Comparison of ENCODE assay signal across 18 mouse cellular contexts in the genomic region with DNA sequence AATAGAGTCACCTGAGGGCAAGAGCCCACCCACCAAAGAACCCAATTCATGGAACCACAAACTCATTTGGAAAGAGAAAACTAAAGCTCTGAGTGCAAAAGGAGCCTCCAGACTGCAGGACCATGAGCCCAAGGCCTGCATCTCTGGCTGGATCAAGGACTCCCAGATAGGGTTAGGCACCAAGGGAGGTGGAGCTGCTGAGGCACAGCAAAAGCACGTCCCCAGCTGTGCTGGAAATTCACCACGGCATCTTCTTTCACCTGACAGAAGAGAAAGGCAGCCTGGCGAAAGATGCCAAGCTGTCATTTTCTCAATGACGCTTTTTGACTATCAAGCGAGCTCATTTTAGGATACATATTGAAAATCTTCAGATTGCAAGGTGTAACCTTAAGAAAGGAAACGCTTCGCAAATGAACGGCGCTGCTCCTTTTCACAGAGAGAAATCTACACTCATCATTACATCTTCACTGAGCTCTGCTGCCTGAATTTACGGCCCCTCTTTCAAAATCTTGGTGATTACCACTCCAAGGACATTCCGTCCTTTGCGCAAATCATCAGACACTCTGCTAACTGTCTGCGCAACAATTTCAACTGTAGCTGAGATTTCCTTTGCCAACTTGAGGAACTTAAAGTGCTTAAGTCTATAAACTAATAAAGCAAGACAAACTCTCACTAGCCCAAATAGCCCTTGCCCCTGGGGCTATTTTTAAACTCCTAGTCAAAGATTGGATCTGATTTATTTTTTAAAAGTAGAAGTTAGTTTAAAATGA. TPM values are rescaled to one million over a fixed set of nuclear protein-coding genes. Genes with fewer than 3 reads are reported as not detected.
DNase-seq lines count a peak whose midpoint lies in the region; ATAC-seq lines count a peak whose summit lies in the region.
"Had no signal": no experiment of that assay in that cellular context is flagged by ENCODE, and none has a peak within 500 bp of the region (broad histone marks: within the 10 kb centered on the region; RNA-seq: fewer than 3 reads in every experiment).

No protein-coding gene starts in this region.

- no peaks in the 10 kb centered on the region for H3K36me3 ChIP-seq in hindbrain, embryonic 13.5 days
- no peaks in the 10 kb centered on the region for H3K36me3 ChIP-seq in hindbrain, embryonic 11.5 days (ENCODE audit: control insufficient read depth, insufficient read depth, low read length)
- H3K36me3 ChIP-seq: G1E; heart, embryonic 13.5 days; limb, embryonic 10.5 days; liver, embryonic 12.5 days had no signal

- 0 out of 2 replicates have a peak overlapping the region, but pooled peaks have one; percentile 8 for H3K27ac ChIP-seq in hindbrain, embryonic 13.5 days
- H3K27ac ChIP-seq in hindbrain, embryonic 11.5 days (ENCODE audit: low read depth, low read length), result no peak overlapping the region
- H3K27ac ChIP-seq: forebrain, embryonic 13.5 days; heart, embryonic 13.5 days; limb, embryonic 10.5 days; liver, embryonic 12.5 days had no signal

- no peaks in the 10 kb centered on the region for H3K27me3 ChIP-seq in hindbrain, embryonic 13.5 days
- no peaks in the 10 kb centered on the region for H3K27me3 ChIP-seq in hindbrain, embryonic 11.5 days (ENCODE audit: control insufficient read depth, insufficient read depth, low read length)
- H3K27me3 ChIP-seq: forebrain, embryonic 13.5 days; heart, embryonic 13.5 days had no signal

- 78% methylated on average over 13 of the region's 13 CpGs for WGBS in hindbrain, embryonic 13.5 days
- 80% methylated on average over 13 of the region's 13 CpGs for WGBS in hindbrain, embryonic 11.5 days

- no peak overlapping the region for H3K9ac ChIP-seq in hindbrain, embryonic 13.5 days
- no peak overlapping the region for H3K9ac ChIP-seq in hindbrain, embryonic 11.5 days (ENCODE audit: low read depth, low read length)
- H3K9ac ChIP-seq: forebrain, embryonic 13.5 days; heart, embryonic 13.5 days; liver, embryonic 12.5 days had no signal

- ATAC-seq in hindbrain, embryonic 13.5 days (ENCODE audit: low FRiP score), result no peak
- ATAC-seq in hindbrain, embryonic 11.5 days (ENCODE audit: low FRiP score), result no peak
- ATAC-seq: liver, embryonic 12.5 days had no signal

- peaks cover 51% of the 10 kb centered on the region for H3K4me1 ChIP-seq in hindbrain, embryonic 13.5 days (replicated peaks)
- H3K4me1 ChIP-seq in hindbrain, embryonic 11.5 days (replicated peaks; ENCODE audit: control insufficient read depth, insufficient read depth, low read length), result no peaks in the 10 kb centered on the region

- no peaks in the 10 kb centered on the region for H3K9me3 ChIP-seq in hindbrain, embryonic 13.5 days
- H3K9me3 ChIP-seq in hindbrain, embryonic 11.5 days (ENCODE audit: control insufficient read depth, low read length), result no peaks in the 10 kb centered on the region
- H3K9me3 ChIP-seq: forebrain, embryonic 13.5 days; heart, embryonic 13.5 days; limb, embryonic 10.5 days; liver, embryonic 12.5 days had no signal

- H3K4me2 ChIP-seq in hindbrain, embryonic 13.5 days, result no peak overlapping the region
- H3K4me2 ChIP-seq in hindbrain, embryonic 11.5 days (replicated peaks; ENCODE audit: low read depth, low read length), result no peak overlapping the region
- H3K4me2 ChIP-seq: forebrain, embryonic 13.5 days; heart, embryonic 13.5 days; liver, embryonic 12.5 days had no signal

- DNase-seq in hindbrain, embryonic 11.5 days (ENCODE audit: low spot score), result no peak
- DNase-seq in adrenal gland, adult 2 months, result peak; percentile 76
- peak; percentile 61 to 62 for DNase-seq in adrenal gland, postnatal 36 days
- peak; percentile 66 for DNase-seq in lung, postnatal 10 days
- no peak for DNase-seq in right cerebral cortex, postnatal 10 days (ENCODE audit: low spot score in 2 of 2)
- DNase-seq in cerebellum, postnatal 36 days, result no peak
- DNase-seq: cerebellum, adult 8-10 months; embryo, embryonic 11 days; gastrocnemius, postnatal 10 days; heart, postnatal 4 days; right cerebral cortex, postnatal 4 days; thymus, adult 18-20 months had no signal

- no peak overlapping the region for H3K4me3 ChIP-seq in hindbrain, embryonic 13.5 days
- H3K4me3 ChIP-seq in hindbrain, embryonic 11.5 days (ENCODE audit: low read depth, low read length), result no peak overlapping the region
- H3K4me3 ChIP-seq: forebrain, embryonic 13.5 days; heart, embryonic 13.5 days; limb, embryonic 10.5 days; liver, embryonic 12.5 days had no signal

RNA-seq across cellular contexts. Expression of a gene that starts 46.3 kb away (rescaled TPM):
- 126 TPM in 2 replicates for polyA plus RNA-seq in hindbrain, embryonic 13.5 days (2015; fragmentation: Nextera tagmentation; extraction: Ambion mirVana)
- polyA plus RNA-seq in hindbrain, embryonic 11.5 days (2014; fragmentation: Nextera tagmentation; extraction: Ambion mirVana), result 43.0 and 47.1 TPM in 2 replicates
- total RNA-seq in adrenal gland, adult 2 months (2021), result 10 to 100 TPM; 58.3 to 76.7 TPM
- polyA plus RNA-seq in adrenal gland, adult 2 months (2012; rRNA removed), result 8.4 and 20.0 TPM in 2 replicates
- total RNA-seq in adrenal gland, postnatal 36 days (2021), result 10 to 100 TPM; 69.0 to 71.7 TPM
- polyA plus RNA-seq: G1E had no signal

Comparison
In these comparisons a context has a peak if more than half of its experiments do, and no peak if none do; other contexts are left out.
1. DNase-seq: peak in adrenal gland, adult 2 months (single experiment), adrenal gland, postnatal 36 days (2 of 2) and lung, postnatal 10 days (single experiment); none in hindbrain, embryonic 11.5 days (single experiment), right cerebral cortex, postnatal 10 days (0 of 2) and cerebellum, postnatal 36 days (0 of 2).